Mouse (Mus musculus): ENCODE data around the gene Huwe1.

DNA sequence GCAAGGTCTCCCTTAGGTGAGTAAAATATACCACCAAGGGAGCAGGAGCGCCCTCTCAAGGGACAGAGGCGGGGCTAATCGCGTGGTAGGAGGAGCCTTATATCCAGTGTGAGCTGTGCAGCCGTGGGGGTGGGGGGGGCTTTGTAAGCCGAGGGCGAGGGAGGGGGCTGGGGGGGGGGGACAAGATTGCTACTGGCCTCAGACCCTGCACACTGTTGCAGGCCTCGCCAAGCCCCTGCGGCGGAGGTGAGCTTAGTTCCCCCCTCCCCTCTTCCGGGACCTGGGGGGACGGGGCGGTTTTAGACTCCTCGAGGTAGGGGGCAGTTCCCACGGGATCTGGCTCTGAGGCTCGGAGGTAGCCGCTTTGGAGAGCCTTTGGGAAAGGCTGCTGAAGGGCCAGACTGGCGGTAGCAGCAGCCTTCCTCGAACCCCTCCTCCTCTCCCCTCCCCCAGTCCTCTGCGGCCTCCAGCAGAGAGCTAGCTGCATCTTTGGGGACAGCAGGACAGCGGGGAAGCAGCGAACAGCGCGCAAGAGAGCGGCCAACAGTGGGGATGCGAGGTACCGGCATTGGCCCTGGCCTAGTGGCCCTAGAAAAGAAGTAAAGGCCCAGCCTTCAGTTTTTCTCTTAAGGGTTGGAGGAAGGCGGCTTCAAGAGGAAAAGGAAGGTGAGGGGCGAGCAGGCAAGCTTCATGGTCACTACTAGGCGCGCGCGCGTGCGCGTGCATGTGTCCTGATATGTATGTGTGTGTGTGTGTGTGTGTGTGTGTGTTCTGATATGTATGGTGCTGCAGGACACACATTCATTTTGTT, at the start of gene Huwe1:
- TF ChIP-seq TAL1 (IDR thresholded peaks at IDR 0.05; ENCODE audit: low read length) = no peak
- no peak for TF ChIP-seq GATA1 (IDR thresholded peaks at IDR 0.05; ENCODE audit: low read length)

All from erythroblast, embryonic 14.5 days (primary cell).